Mouse (Mus musculus) CH12.LX (cell line): ENCODE data around the gene S100a1.

Experiments used
- CTCF ChIP-seq, 2 experiments: IDR thresholded peaks in 1 of 2; conservative IDR thresholded peaks in 1 of 2; 2 replicates each; pipeline ENCODE4 v1.5.1; 2011 to 2012; ENCODE audit warnings: low read depth in 2 of 2, low read length in 2 of 2, improper control_type of control experiment in 1 of 2, inconsistent platforms in 1 of 2, mild to moderate bottlenecking in 1 of 2, moderate library complexity in 1 of 2
- EP300 ChIP-seq: IDR thresholded peaks from 2 replicates; pipeline ENCODE4 v1.6.1; 2011; ENCODE audit warnings: low read length, improper control_type of control experiment

DNA sequence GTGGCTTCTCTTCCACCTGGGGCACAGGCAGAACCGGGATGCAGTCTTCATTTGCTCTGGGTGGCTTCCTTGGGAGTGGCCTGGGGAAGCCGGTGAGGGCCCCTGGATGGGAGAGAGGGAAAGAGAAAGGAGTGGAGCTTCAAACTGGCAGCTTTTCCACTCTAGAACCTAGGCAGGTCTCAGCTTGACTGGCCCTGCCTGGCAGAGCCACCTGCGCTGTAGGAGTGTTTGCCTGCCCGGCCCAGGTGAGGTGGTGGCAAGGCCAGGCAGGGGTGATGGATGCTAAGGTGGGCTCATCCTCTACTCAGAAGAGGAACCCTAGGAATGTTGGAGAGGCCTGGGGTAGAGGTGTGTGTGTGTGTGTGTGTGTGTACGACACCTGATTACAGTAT lies 23.7 kb upstream of the S100a1 start:
- no peak for TF ChIP-seq EP300
- no peak for TF ChIP-seq CTCF (conservative IDR thresholded peaks at IDR 0.05 in 1 of 2, IDR thresholded peaks at IDR 0.05 in 1 of 2; ENCODE audit: low read depth in 2 of 2, low read length in 2 of 2)
